28 mouse cellular contexts compared by ENCODE assay signal in genomic region chr6:114304668-114305067, GRCm38 (mm10). TPM values are rescaled to one million over a fixed set of nuclear protein-coding genes. Genes with fewer than 3 reads are reported as not detected.
"Had no signal": no experiment of that assay in that cellular context is flagged by ENCODE, and none has a peak within 500 bp of the region (broad histone marks: within the 10 kb centered on the region; RNA-seq: fewer than 3 reads in every experiment).

No protein-coding gene starts in this region.

- H3K4me3 ChIP-seq: embryonic facial prominence, embryonic 10.5 days; embryonic facial prominence, embryonic 12.5 days; embryonic facial prominence, embryonic 13.5 days; embryonic facial prominence, embryonic 15.5 days; erythroblast, embryonic 14.5 days; forebrain, embryonic 10.5 days; forebrain, embryonic 12.5 days; forebrain, embryonic 13.5 days; forebrain, embryonic 15.5 days; gastrocnemius, adult 2 months had no signal

- H3K9ac ChIP-seq: embryonic facial prominence, embryonic 12.5 days; embryonic facial prominence, embryonic 13.5 days; embryonic facial prominence, embryonic 15.5 days; forebrain, embryonic 12.5 days; forebrain, embryonic 13.5 days; forebrain, embryonic 15.5 days; forebrain, postnatal 0 days had no signal

- ATAC-seq: forebrain, embryonic 13.5 days; forebrain, embryonic 14.5 days; forebrain, embryonic 15.5 days; forebrain, embryonic 16.5 days; forebrain, postnatal 0 days had no signal

- H3K4me1 ChIP-seq: embryonic facial prominence, embryonic 12.5 days; embryonic facial prominence, embryonic 13.5 days; embryonic facial prominence, embryonic 15.5 days; forebrain, embryonic 13.5 days; forebrain, embryonic 15.5 days had no signal

- DNase-seq: cerebellum, adult 2 months; cerebellum, adult 8-10 months; cerebellum, adult 9-10 months; cerebellum, adult 9-11 months; cerebellum, postnatal 10 days; cerebellum, postnatal 14 days; cerebellum, postnatal 25 days; cerebellum, postnatal 36 days; embryo, embryonic 11 days; forebrain, postnatal 0 days; gastrocnemius, adult 2 months; gastrocnemius, postnatal 10 days; gastrocnemius, postnatal 14 days; gastrocnemius, postnatal 25 days; gastrocnemius, postnatal 36 days had no signal

- H3K9me3 ChIP-seq: embryonic facial prominence, embryonic 10.5 days; embryonic facial prominence, embryonic 12.5 days; embryonic facial prominence, embryonic 13.5 days; embryonic facial prominence, embryonic 15.5 days; forebrain, embryonic 10.5 days; forebrain, embryonic 12.5 days; forebrain, embryonic 13.5 days; forebrain, embryonic 15.5 days had no signal

- H3K4me2 ChIP-seq: embryonic facial prominence, embryonic 12.5 days; embryonic facial prominence, embryonic 13.5 days; embryonic facial prominence, embryonic 15.5 days; forebrain, embryonic 12.5 days; forebrain, embryonic 13.5 days; forebrain, embryonic 15.5 days had no signal

- H3K27me3 ChIP-seq: forebrain, embryonic 13.5 days; forebrain, embryonic 15.5 days had no signal

- H3K36me3 ChIP-seq: embryonic facial prominence, embryonic 10.5 days; embryonic facial prominence, embryonic 12.5 days; embryonic facial prominence, embryonic 13.5 days; embryonic facial prominence, embryonic 15.5 days; forebrain, embryonic 10.5 days had no signal

- H3K27ac ChIP-seq: embryonic facial prominence, embryonic 10.5 days; embryonic facial prominence, embryonic 12.5 days; embryonic facial prominence, embryonic 13.5 days; embryonic facial prominence, embryonic 15.5 days; forebrain, embryonic 10.5 days; forebrain, embryonic 12.5 days; forebrain, embryonic 13.5 days; forebrain, embryonic 15.5 days; gastrocnemius, adult 2 months had no signal

RNA-seq across cellular contexts. Expression of gene Slc6a1, which starts 22.2 kb away (rescaled TPM):
- total RNA-seq: common myeloid progenitor, adult 5-6 weeks; granulocyte monocyte progenitor cell, adult 5-6 weeks had no signal
- polyA plus RNA-seq: erythroblast, embryonic 14.5 days had no signal
